Mouse (Mus musculus) activated CD4-positive, CD25-positive, alpha-beta regulatory T cell (primary cell): Measurements from ENCODE around the gene Gm39115. TPM values are rescaled to one million over a fixed set of nuclear protein-coding genes. Genes with fewer than 3 reads are reported as not detected.

Source experiments
- polyA plus RNA-seq, 2 experiments: library from polyadenylated mRNA; unstranded; fragments of 100-300 nt; shearing (Covaris generic); gene quantifications; one replicate each; pipeline ENCODE4 v1.2.1; 2017

Gm39115 gene
- polyA plus RNA-seq = not detected

GRCm38 (mm10) chr7:142135934-142136333, at the start of gene Gm39115:
Gm39115 (minus strand) TSS chr7:142136034.

GRCm38 (mm10) chr7:142175905-142176304, 40.1 kb upstream of the Gm39115 start, which contains the start of gene Krtap5-2:
Krtap5-2 (minus strand) TSS chr7:142176005.

GRCm38 (mm10) chr7:142165639-142166038, 29.8 kb upstream of the Gm39115 start, which contains the start of gene Gm4553:
Gm4553 (minus strand) TSS chr7:142165739.

GRCm38 (mm10) chr7:142157013-142157412, 21.2 kb upstream of the Gm39115 start, which contains the start of gene Gm29735:
Gm29735 (minus strand) TSS chr7:142157113.

GRCm38 (mm10) chr7:142144507-142144906, 8.7 kb upstream of the Gm39115 start, which contains the start of gene Gm45337:
Gm45337 (minus strand) TSS chr7:142144607.

GRCm38 (mm10) chr7:142120629-142121028, 15.2 kb downstream of the Gm39115 start, which contains the start of gene Gm45618:
Gm45618 (minus strand) TSS chr7:142120729.

GRCm38 (mm10) chr7:142095183-142095931, 40.5 kb downstream of the Gm39115 start, which contains the start of gene Dusp8:
Dusp8 (minus strand) TSS chr7:142095843.

Other genes starting within 250 kb of the Gm39115 start
- 10 to 100 TPM; 41.9 to 42.3 TPM for gene Tollip, start 217.5 kb downstream of the Gm39115 start, polyA plus RNA-seq
- under 1 TPM in 1 of 2 experiments, not detected in 1; 0.17 TPM for gene Brsk2, start 186.3 kb downstream of the Gm39115 start, polyA plus RNA-seq
- gene Mob2, start 75.0 kb downstream of the Gm39115 start, polyA plus RNA-seq = 10 to 100 TPM; 67.3 to 91.7 TPM
- under 1 TPM in 1 of 2 experiments, not detected in 1; 0.13 TPM for gene Dusp8, start 40.2 kb downstream of the Gm39115 start, polyA plus RNA-seq
- gene Gm45618, start 15.3 kb downstream of the Gm39115 start, polyA plus RNA-seq = not detected
- gene Gm45337, start 8.6 kb upstream of the Gm39115 start, polyA plus RNA-seq = not detected
- not detected for gene Gm29735, start 21.1 kb upstream of the Gm39115 start, polyA plus RNA-seq
- gene Gm4553, start 29.7 kb upstream of the Gm39115 start, polyA plus RNA-seq = under 1 TPM in 1 of 2 experiments, not detected in 1; 0.75 TPM
- under 1 TPM in 1 of 2 experiments, not detected in 1; 0.20 TPM for gene Krtap5-2, start 40.0 kb upstream of the Gm39115 start, polyA plus RNA-seq
- not detected for gene Gm10153, start 54.4 kb upstream of the Gm39115 start, polyA plus RNA-seq
- not detected for gene Krtap5-3, start 65.3 kb upstream of the Gm39115 start, polyA plus RNA-seq
- gene Gm7579, start 75.8 kb upstream of the Gm39115 start, polyA plus RNA-seq = not detected
- not detected for gene Krtap5-5, start 93.9 kb upstream of the Gm39115 start, polyA plus RNA-seq
- gene Gm40460, start 105.0 kb upstream of the Gm39115 start, polyA plus RNA-seq = not detected
- gene Gm2431, start 122.3 kb upstream of the Gm39115 start, polyA plus RNA-seq = not detected
- not detected for gene Gm4559, start 138.3 kb upstream of the Gm39115 start, polyA plus RNA-seq
- gene Krtap5-1, start 161.1 kb upstream of the Gm39115 start, polyA plus RNA-seq = not detected
- not detected for gene Krtap5-4, start 167.5 kb upstream of the Gm39115 start, polyA plus RNA-seq
- gene Ifitm10, start 237.7 kb upstream of the Gm39115 start, polyA plus RNA-seq = 10 to 100 TPM in 1 of 2 experiments, 1 to 10 TPM in 1; 6.1 to 10.4 TPM
- gene Gm49369, start 246.6 kb upstream of the Gm39115 start, polyA plus RNA-seq = under 1 TPM; 0.74 to 0.75 TPM